Mouse (Mus musculus): Measurements from ENCODE around the gene Ms4a3. TPM values are rescaled to one million over a fixed set of nuclear protein-coding genes. Genes with fewer than 3 reads are reported as not detected.

Gene Ms4a3
- polyA plus RNA-seq, 1 experiment from 2014 or later, result not detected

Other genes with a start within 250 kb of the Ms4a3 start
- gene Ms4a4c, start 236.1 kb downstream of the Ms4a3 start, polyA plus RNA-seq (2015; fragmentation: Nextera tagmentation; extraction: Ambion mirVana), result not detected in 2 replicates
- not detected in 2 replicates for gene Ms4a4b, start 197.3 kb downstream of the Ms4a3 start, polyA plus RNA-seq (2015; fragmentation: Nextera tagmentation; extraction: Ambion mirVana)
- 1.9 and 2.0 TPM in 2 replicates for gene Ms4a6c, start 171.5 kb downstream of the Ms4a3 start, polyA plus RNA-seq (2015; fragmentation: Nextera tagmentation; extraction: Ambion mirVana)
- not detected in 2 replicates for gene Gm8369, start 154.9 kb downstream of the Ms4a3 start, polyA plus RNA-seq (2015; fragmentation: Nextera tagmentation; extraction: Ambion mirVana)
- gene Ms4a6b, start 124.3 kb downstream of the Ms4a3 start, polyA plus RNA-seq (2015; fragmentation: Nextera tagmentation; extraction: Ambion mirVana), result 2.5 and 3.1 TPM in 2 replicates
- gene Ms4a4d, start 104.0 kb downstream of the Ms4a3 start, polyA plus RNA-seq (2015; fragmentation: Nextera tagmentation; extraction: Ambion mirVana), result not detected in 2 replicates
- gene Ms4a6d, start 36.0 kb downstream of the Ms4a3 start, polyA plus RNA-seq (2015; fragmentation: Nextera tagmentation; extraction: Ambion mirVana), result 2.0 and 2.3 TPM in 2 replicates
- not detected in 2 replicates for gene Ms4a2, start 17.1 kb downstream of the Ms4a3 start, polyA plus RNA-seq (2015; fragmentation: Nextera tagmentation; extraction: Ambion mirVana)
- gene Oosp2, start 19.7 kb upstream of the Ms4a3 start, polyA plus RNA-seq (2015; fragmentation: Nextera tagmentation; extraction: Ambion mirVana), result not detected in 2 replicates
- gene Oosp1, start 50.3 kb upstream of the Ms4a3 start, polyA plus RNA-seq (2015; fragmentation: Nextera tagmentation; extraction: Ambion mirVana), result not detected in 2 replicates
- not detected in 2 replicates for gene Oosp3, start 56.2 kb upstream of the Ms4a3 start, polyA plus RNA-seq (2015; fragmentation: Nextera tagmentation; extraction: Ambion mirVana)
- not detected in 2 replicates for gene Gif, start 106.7 kb upstream of the Ms4a3 start, polyA plus RNA-seq (2015; fragmentation: Nextera tagmentation; extraction: Ambion mirVana)
- gene Mrpl16, start 129.5 kb upstream of the Ms4a3 start, polyA plus RNA-seq (2015; fragmentation: Nextera tagmentation; extraction: Ambion mirVana), result 42.8 and 47.4 TPM in 2 replicates
- gene Stx3, start 178.6 kb upstream of the Ms4a3 start, polyA plus RNA-seq (2015; fragmentation: Nextera tagmentation; extraction: Ambion mirVana), result 20.7 and 24.1 TPM in 2 replicates
- gene Olfr1417, start 198.4 kb upstream of the Ms4a3 start, polyA plus RNA-seq (2015; fragmentation: Nextera tagmentation; extraction: Ambion mirVana), result not detected in 2 replicates
- not detected in 2 replicates for gene Olfr1418, start 220.2 kb upstream of the Ms4a3 start, polyA plus RNA-seq (2015; fragmentation: Nextera tagmentation; extraction: Ambion mirVana)
- gene Olfr1419, start 234.3 kb upstream of the Ms4a3 start, polyA plus RNA-seq (2015; fragmentation: Nextera tagmentation; extraction: Ambion mirVana), result not detected in 2 replicates
- gene Olfr1420, start 245.7 kb upstream of the Ms4a3 start, polyA plus RNA-seq (2015; fragmentation: Nextera tagmentation; extraction: Ambion mirVana), result 0.16 TPM in 1 of 2 replicates, not detected in the other